Mouse (Mus musculus) G1E (cell line): ENCODE results near the gene Uroc1. TPM values are rescaled to one million over a fixed set of nuclear protein-coding genes. Genes with fewer than 3 reads are reported as not detected.

ENCODE experiments used
- ATAC-seq: 2 replicates; pipeline ENCODE4 v1.8.0; 2016; ENCODE audit warnings: mild to moderate bottlenecking; ENCODE audit not compliant: insufficient number of reproducible peaks, poor library complexity, low FRiP score, severe bottlenecking; ENCODE audit errors: extremely low read depth
- DNase-seq: peaks from one replicate; pipeline ENCODE4 v3.0.0; 2012; ENCODE audit warnings: low spot score
- H3K27me3 ChIP-seq: 2 replicates; pipeline ENCODE4 v1.6.1; 2012; ENCODE audit warnings: mild to moderate bottlenecking, low read length, inconsistent platforms; ENCODE audit not compliant: insufficient read depth
- H3K36me3 ChIP-seq: replicated peaks from 2 replicates; pipeline ENCODE3; 2012; ENCODE audit warnings: mild to moderate bottlenecking, inconsistent platforms
- H3K4me1 ChIP-seq: 2 replicates; pipeline ENCODE4 v1.6.1; 2012; ENCODE audit warnings: low read depth, low read length, inconsistent platforms, mixed read lengths; ENCODE audit not compliant: insufficient read depth
- H3K4me3 ChIP-seq: 2 replicates; pipeline ENCODE4 v1.5.1; 2012; ENCODE audit warnings: low read depth, mild to moderate bottlenecking, inconsistent platforms, low read length, moderate library complexity, mixed read lengths
- H3K9me3 ChIP-seq: replicated peaks from 2 replicates; pipeline ENCODE4 v1.6.1; 2012; ENCODE audit warnings: inconsistent platforms
- CTCF ChIP-seq: IDR thresholded peaks from 2 replicates; pipeline ENCODE4 v1.5.1; 2012; ENCODE audit warnings: low read depth, low read length, inconsistent platforms, mixed read lengths
- GATA1 ChIP-seq: IDR thresholded peaks from 2 replicates; pipeline ENCODE4 v1.6.1; 2012; ENCODE audit warnings: borderline replicate concordance, low read length, inconsistent platforms, mixed read lengths
- GATA2 ChIP-seq: IDR thresholded peaks from 2 replicates; pipeline ENCODE4 v1.6.1; 2012; ENCODE audit warnings: low read depth, low read length, inconsistent platforms, borderline replicate concordance
- POLR2AphosphoS5 ChIP-seq: IDR thresholded peaks from 2 replicates; pipeline ENCODE4 v1.6.1; 2012; ENCODE audit warnings: low read depth, low read length, inconsistent platforms; ENCODE audit not compliant: insufficient replicate concordance
- TAL1 ChIP-seq: conservative IDR thresholded peaks from 2 replicates; pipeline ENCODE4 v1.6.1; 2012; ENCODE audit warnings: low read depth, low read length, inconsistent platforms, mixed read lengths
- polyA plus RNA-seq: library from polyadenylated mRNA; stranded (reverse); fragments of >175 nt; gene quantifications from 2 replicates; pipeline ENCODE4 v1.2.3, GENCODE M21; 2012
- total RNA-seq, 2 experiments: library from RNA; stranded (forward) in 1 of 2; stranded (reverse) in 1 of 2; fragments of 200-1000 nt in 1 of 2; fragments of >200 nt in 1 of 2; fragmentation: Nextera tagmentation in 1 of 2; gene quantifications; 2 replicates each; pipeline ENCODE4 v1.2.3; 2014 to 2017

Gene Uroc1
- total and polyA plus RNA-seq, 3 experiments, result not detected

- peaks cover 2% of the 10 kb centered on the region; the same call in 1 of the 2 replicates for H3K4me1 ChIP-seq
- no peak overlapping the region for H3K4me3 ChIP-seq
- no peak for ATAC-seq
- peaks cover 18% of the 10 kb centered on the region for H3K27me3 ChIP-seq
- TF ChIP-seq GATA1, result no peak
- no peak for TF ChIP-seq POLR2AphosphoS5
- TF ChIP-seq GATA2, result no peak
- TF ChIP-seq CTCF, result no peak
- TF ChIP-seq TAL1, result no peak
- H3K36me3 ChIP-seq, result no peaks in the 10 kb centered on the region
- H3K9me3 ChIP-seq, result no peaks in the 10 kb centered on the region
- DNase-seq, result no peak
Measured at GRCm38 (mm10) chr6:90324026-90324425, 9.1 kb upstream of the Uroc1 start.

GRCm38 (mm10) chr6:90324463-90324862, 8.6 kb upstream of the Uroc1 start:
- Histone ChIP-seq H3K9me3 (no peaks in the 10 kb centered on the region), H3K27me3 (peaks cover 18% of the 10 kb centered on the region), H3K4me1 (peaks cover 2% of the 10 kb centered on the region; the same call in 1 of the 2 replicates), H3K36me3 (no peaks in the 10 kb centered on the region), H3K4me3 (no peak overlapping the region)
- TF ChIP-seq TAL1 (no peak), GATA1 (no peak), CTCF (no peak), GATA2 (no peak), POLR2AphosphoS5 (no peak)
- DNase-seq (no peak), ATAC-seq (no peak)

GRCm38 (mm10) chr6:90324991-90325390, 8.1 kb upstream of the Uroc1 start, which contains the start of gene Chst13:
Gene Chst13, minus strand, starts transcription at chr6:90325185.
- Histone ChIP-seq H3K4me3 (no peak within 1 kb of the TSS), H3K4me1 (peaks cover 2% of the 10 kb centered on the region; the same call in 1 of the 2 replicates), H3K9me3 (no peaks in the 10 kb centered on the region), H3K36me3 (no peaks in the 10 kb centered on the region), H3K27me3 (peaks cover 17% of the 10 kb centered on the region)
- TF ChIP-seq CTCF (no peak), GATA2 (no peak), TAL1 (no peak), GATA1 (no peak), POLR2AphosphoS5 (no peak)
- DNase-seq (no peak), ATAC-seq (no peak)

GRCm38 (mm10) chr6:90327670-90328069, 5.4 kb upstream of the Uroc1 start:
- DNase-seq, result no peak
- H3K36me3 ChIP-seq, result no peaks in the 10 kb centered on the region
- H3K27me3 ChIP-seq, result peaks cover 18% of the 10 kb centered on the region
- H3K9me3 ChIP-seq, result no peaks in the 10 kb centered on the region
- TF ChIP-seq POLR2AphosphoS5 (no peak), CTCF (no peak), GATA2 (no peak), GATA1 (no peak), TAL1 (no peak)
- H3K4me3 ChIP-seq, result no peak overlapping the region
- H3K4me1 ChIP-seq, result no peaks in the 10 kb centered on the region
- no peak for ATAC-seq

GRCm38 (mm10) chr6:90329953-90330352, 3.1 kb upstream of the Uroc1 start:
- Histone ChIP-seq H3K9me3 (no peaks in the 10 kb centered on the region), H3K4me1 (no peaks in the 10 kb centered on the region), H3K4me3 (no peak overlapping the region), H3K36me3 (no peaks in the 10 kb centered on the region), H3K27me3 (peaks cover 30% of the 10 kb centered on the region)
- TF ChIP-seq TAL1 (no peak), POLR2AphosphoS5 (no peak), GATA1 (no peak), GATA2 (no peak), CTCF (no peak)
- ATAC-seq (no peak), DNase-seq (no peak)

GRCm38 (mm10) chr6:90334244-90334643, 1.2 kb downstream of the Uroc1 start:
- no peak for ATAC-seq
- no peaks in the 10 kb centered on the region for H3K9me3 ChIP-seq
- H3K27me3 ChIP-seq, result peaks cover 22% of the 10 kb centered on the region
- no peaks in the 10 kb centered on the region for H3K4me1 ChIP-seq
- H3K36me3 ChIP-seq, result no peaks in the 10 kb centered on the region
- TF ChIP-seq GATA2 (no peak), TAL1 (no peak), CTCF (no peak), GATA1 (no peak), POLR2AphosphoS5 (no peak)
- H3K4me3 ChIP-seq, result no peak overlapping the region
- no peak for DNase-seq

- no peak overlapping the region for H3K4me3 ChIP-seq
- H3K9me3 ChIP-seq, result no peaks in the 10 kb centered on the region
- DNase-seq (no peak), ATAC-seq (no peak)
- no peaks in the 10 kb centered on the region for H3K36me3 ChIP-seq
- no peaks in the 10 kb centered on the region for H3K4me1 ChIP-seq
- TF ChIP-seq POLR2AphosphoS5 (no peak), GATA1 (no peak), TAL1 (no peak), CTCF (no peak), GATA2 (no peak)
- H3K27me3 ChIP-seq, result peaks cover 27% of the 10 kb centered on the region
Measured at GRCm38 (mm10) chr6:90342343-90342742, 9.3 kb downstream of the Uroc1 start.
